Mouse (Mus musculus) kidney, embryonic 16.5 days (tissue): ENCODE data around the gene Rbms2. TPM values are rescaled to one million over a fixed set of nuclear protein-coding genes. Genes with fewer than 3 reads are reported as not detected.

Experiments
- ATAC-seq: fragments of 200-750 bp; cut with Nextera tagmentation; 2 replicates; pipeline ENCODE4 v1.8.0; 2017; ENCODE audit warnings: moderate TSS enrichment; ENCODE audit not compliant: low FRiP score, low TSS enrichment
- H3K27ac ChIP-seq: fragments of 300-500 bp; sonication (generic); 2 replicates; pipeline ENCODE4 v1.5.1; 2014; ENCODE audit warnings: low read length
- H3K27me3 ChIP-seq: fragments of 300-500 bp; sonication (generic); 2 replicates; pipeline ENCODE4 v1.6.1; 2014; ENCODE audit warnings: low read length, control low read depth, mixed read lengths; ENCODE audit not compliant: insufficient read depth
- H3K36me3 ChIP-seq: fragments of 300-500 bp; sonication (generic); 2 replicates; pipeline ENCODE4 v1.6.1; 2014; ENCODE audit warnings: low read length, control low read depth, mixed read lengths; ENCODE audit not compliant: insufficient read depth
- H3K4me1 ChIP-seq: fragments of 300-500 bp; sonication (generic); 2 replicates; pipeline ENCODE4 v1.6.1; 2014; ENCODE audit warnings: low read length, control low read depth, mixed read lengths; ENCODE audit not compliant: insufficient read depth
- H3K4me2 ChIP-seq: fragments of 300-500 bp; sonication (generic); replicated peaks from 2 replicates; pipeline ENCODE4 v1.6.1; 2014; ENCODE audit warnings: low read depth, low read length
- H3K4me3 ChIP-seq: fragments of 300-500 bp; sonication (generic); 2 replicates; pipeline ENCODE4 v1.5.1; 2014; ENCODE audit warnings: mild to moderate bottlenecking, low read length
- H3K9ac ChIP-seq: fragments of 300-500 bp; sonication (generic); replicated peaks from 2 replicates; pipeline ENCODE4 v1.6.1; 2014; ENCODE audit warnings: low read length
- H3K9me3 ChIP-seq: fragments of 300-500 bp; sonication (generic); 2 replicates; pipeline ENCODE4 v1.6.1; 2016; ENCODE audit warnings: low read length, control low read depth
- WGBS: fragments of 180-500 bp; shearing (Covaris S2); extraction: QIAGEN DNeasy Blood & Tissue Kit; methylation state at CpG from one replicate; pipeline ENCODE4 v1.1.7; 2014; 5-methylcytosine and 5-hydroxymethylcytosine counted together
- polyA plus RNA-seq: library from polyadenylated mRNA; unstranded; fragments of >200 nt; fragmentation: Nextera tagmentation; extraction: Ambion mirVana; gene quantifications from 2 replicates; pipeline ENCODE4 v1.2.1, GENCODE M21; 2015

The Rbms2 gene
- polyA plus RNA-seq, 1 experiment from 2014 or later, result 39.8 TPM

GRCm38 (mm10) chr10:128148789-128149365 lies 31.2 kb downstream of the Rbms2 start:
- H3K27ac ChIP-seq, result peak overlapping the region; percentile 87
- H3K9me3 ChIP-seq, result no peaks in the 10 kb centered on the region
- peaks cover 11% of the 10 kb centered on the region for H3K4me1 ChIP-seq
- peak overlapping the region; percentile 48 for H3K9ac ChIP-seq
- peaks cover 13% of the 10 kb centered on the region for H3K36me3 ChIP-seq
- no peaks in the 10 kb centered on the region for H3K27me3 ChIP-seq
- no peak for ATAC-seq
- peak overlapping the region; percentile 25 for H3K4me2 ChIP-seq
- WGBS, result 77% methylated on average over 5 of the region's 5 CpGs
- H3K4me3 ChIP-seq, result no peak overlapping the region

DNA sequence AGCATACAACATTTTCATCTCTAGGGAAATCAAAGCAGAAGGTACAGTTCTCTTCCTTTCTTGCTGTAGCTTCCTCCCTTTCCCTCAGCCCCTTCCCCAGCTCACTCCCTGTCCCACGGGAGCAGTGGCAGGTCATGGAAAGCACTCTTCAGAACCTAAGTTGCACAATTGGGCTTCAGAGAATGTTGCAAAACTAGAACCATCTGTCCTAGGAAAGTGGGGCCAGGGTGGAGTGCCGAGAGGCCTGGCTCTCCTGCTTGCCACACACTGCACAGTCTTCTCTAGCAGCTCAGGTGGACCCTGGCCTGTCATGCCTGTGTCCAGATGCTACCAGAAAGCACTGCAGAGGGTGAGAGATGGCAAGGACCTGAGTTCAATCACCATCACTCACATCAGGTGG lies 35.1 kb downstream of the Rbms2 start:
- WGBS, result 81% methylated on average over 2 of the region's 2 CpGs
- no peaks in the 10 kb centered on the region for H3K27me3 ChIP-seq
- H3K4me3 ChIP-seq, result no peak overlapping the region
- H3K9ac ChIP-seq, result no peak overlapping the region
- no peak overlapping the region for H3K27ac ChIP-seq
- peaks cover 11% of the 10 kb centered on the region for H3K4me1 ChIP-seq
- no peaks in the 10 kb centered on the region for H3K9me3 ChIP-seq
- H3K4me2 ChIP-seq, result no peak overlapping the region
- H3K36me3 ChIP-seq, result peaks cover 31% of the 10 kb centered on the region
- no peak for ATAC-seq

- ATAC-seq, result no peak
- Histone ChIP-seq H3K9me3 (no peaks in the 10 kb centered on the region), H3K27ac (no peak overlapping the region), H3K4me2 (no peak overlapping the region), H3K4me3 (no peak overlapping the region), H3K4me1 (peaks cover under 1% of the 10 kb centered on the region; the same call in 1 of the 2 replicates), H3K36me3 (peaks cover 37% of the 10 kb centered on the region), H3K9ac (no peak overlapping the region), H3K27me3 (no peaks in the 10 kb centered on the region)
- 50% methylated on average over 4 of the region's 4 CpGs for WGBS
These were observed 36.4 kb downstream of the Rbms2 start for GRCm38 (mm10) chr10:128143659-128144058.

DNA sequence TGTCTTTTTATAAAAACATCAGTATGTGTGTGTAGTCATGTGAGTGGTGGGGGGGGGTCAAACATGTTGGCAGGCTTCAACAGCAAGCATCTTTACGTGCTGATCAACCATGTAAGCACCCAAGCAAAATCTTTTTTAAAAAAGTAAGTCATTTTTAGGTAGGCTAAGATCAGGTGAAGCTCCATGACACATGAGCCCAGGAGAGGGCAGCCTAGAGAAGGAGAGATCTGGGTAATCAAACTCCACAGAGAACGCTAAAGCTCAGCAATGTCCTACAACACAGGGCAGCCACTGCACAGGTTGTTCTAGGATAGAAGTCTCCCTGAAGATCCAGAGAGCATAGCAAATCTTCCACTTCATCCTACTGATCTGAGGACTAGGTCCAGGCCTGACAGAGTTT lies 37.9 kb downstream of the Rbms2 start:
- Histone ChIP-seq H3K36me3 (peaks cover 43% of the 10 kb centered on the region), H3K4me1 (no peaks in the 10 kb centered on the region), H3K4me3 (no peak overlapping the region), H3K9me3 (no peaks in the 10 kb centered on the region), H3K4me2 (no peak overlapping the region), H3K27me3 (no peaks in the 10 kb centered on the region), H3K27ac (no peak overlapping the region), H3K9ac (no peak overlapping the region)
- WGBS, result 56% methylated on average over 2 of the region's 2 CpGs
- no peak for ATAC-seq

DNA sequence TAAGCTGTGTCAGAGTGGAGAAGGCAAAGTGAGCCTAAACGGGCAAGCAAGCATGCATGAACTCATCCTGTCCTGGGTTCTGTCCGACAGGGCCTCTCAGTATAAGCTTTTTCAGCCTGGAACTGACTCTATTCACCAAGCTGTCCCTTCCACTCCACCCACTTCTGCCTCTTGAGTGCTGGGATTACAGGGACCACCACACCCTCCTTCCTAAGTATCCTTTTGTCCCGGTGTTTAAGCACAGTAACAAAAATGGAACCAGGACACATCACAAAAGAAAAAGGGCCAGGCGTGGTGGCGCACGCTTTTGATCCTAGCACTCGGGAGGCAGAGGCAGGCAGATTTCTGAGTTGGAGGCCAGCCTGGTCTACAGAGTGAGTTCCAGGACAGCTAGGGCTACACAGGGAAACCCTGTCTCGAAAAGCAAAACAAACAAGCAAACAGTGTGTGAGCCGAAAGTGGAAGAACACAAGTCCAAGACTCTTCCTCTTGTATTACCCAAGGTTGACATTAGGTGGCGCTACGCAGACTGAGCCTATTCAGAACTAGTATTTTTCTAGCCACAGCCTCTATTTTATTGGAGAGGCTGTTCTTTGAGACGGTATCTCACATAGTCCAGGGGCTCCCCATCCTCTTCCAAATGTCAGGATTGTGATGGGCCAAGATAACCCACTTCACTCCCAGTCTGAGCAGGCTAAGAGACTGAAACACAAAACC lies 39.7 kb downstream of the Rbms2 start:
- Histone ChIP-seq H3K4me2 (no peak overlapping the region), H3K27ac (no peak overlapping the region), H3K4me1 (no peaks in the 10 kb centered on the region), H3K36me3 (peaks cover 48% of the 10 kb centered on the region), H3K27me3 (no peaks in the 10 kb centered on the region), H3K9me3 (no peaks in the 10 kb centered on the region), H3K4me3 (no peak overlapping the region), H3K9ac (no peak overlapping the region)
- 66% methylated on average over 12 of the region's 12 CpGs for WGBS
- ATAC-seq, result 0 out of 2 replicates have a peak, but pooled peaks have one; percentile 12

DNA sequence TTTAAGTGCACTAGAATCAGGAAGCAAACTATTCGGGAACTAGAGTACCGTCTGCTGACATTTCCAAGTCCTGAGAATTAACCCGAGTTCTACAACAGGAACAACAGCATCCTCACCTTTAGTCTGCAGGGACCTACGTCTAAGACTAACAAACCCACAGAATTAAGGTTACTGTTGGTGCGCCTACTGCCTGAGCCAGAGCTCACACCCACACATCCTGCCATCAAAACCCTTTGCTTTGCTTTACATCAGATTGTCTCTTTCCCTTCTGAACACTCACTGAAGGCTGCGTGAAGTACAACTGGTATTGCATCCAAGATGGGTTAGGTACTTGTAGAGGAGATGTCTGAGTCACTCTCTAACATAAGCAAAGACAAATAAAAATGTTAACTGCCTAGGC lies 44.7 kb downstream of the Rbms2 start:
- no peaks in the 10 kb centered on the region for H3K9me3 ChIP-seq
- H3K4me2 ChIP-seq, result no peak overlapping the region
- no peak overlapping the region for H3K27ac ChIP-seq
- H3K27me3 ChIP-seq, result no peaks in the 10 kb centered on the region
- no peak overlapping the region for H3K9ac ChIP-seq
- 90% methylated on average over 6 of the region's 6 CpGs for WGBS
- no peaks in the 10 kb centered on the region for H3K4me1 ChIP-seq
- peaks cover 35% of the 10 kb centered on the region for H3K36me3 ChIP-seq
- no peak overlapping the region for H3K4me3 ChIP-seq
- no peak for ATAC-seq

GRCm38 (mm10) chr10:128133650-128134332 lies 46.3 kb downstream of the Rbms2 start:
- H3K27ac ChIP-seq, result peak overlapping the region; percentile 22; the same call in 1 of the 2 replicates
- no peak overlapping the region for H3K4me3 ChIP-seq
- H3K9me3 ChIP-seq, result no peaks in the 10 kb centered on the region
- ATAC-seq, result peak; percentile 53
- H3K9ac ChIP-seq, result no peak overlapping the region
- no peak overlapping the region for H3K4me2 ChIP-seq
- peaks cover 35% of the 10 kb centered on the region for H3K36me3 ChIP-seq
- no peaks in the 10 kb centered on the region for H3K27me3 ChIP-seq
- WGBS, result 40% methylated on average over 13 of the region's 13 CpGs
- no peaks in the 10 kb centered on the region for H3K4me1 ChIP-seq

DNA sequence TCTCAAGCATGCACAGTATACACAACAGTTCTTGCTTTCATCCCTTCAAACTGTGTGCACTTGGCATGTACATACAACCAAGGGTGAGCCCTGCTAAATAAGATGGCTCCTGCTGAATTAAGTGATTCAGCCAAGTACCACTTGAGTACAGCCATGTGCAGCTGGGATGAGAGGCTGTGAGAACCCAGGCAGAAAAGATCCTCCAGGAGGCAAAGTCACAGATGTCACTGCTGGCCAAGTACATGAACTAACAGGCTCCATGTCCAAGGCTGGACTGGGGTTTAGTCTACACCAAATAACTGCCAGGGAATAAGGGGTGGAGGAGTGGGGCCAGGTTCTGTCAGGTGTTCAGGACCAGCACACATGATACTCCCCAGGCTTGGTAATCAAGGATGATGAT lies 48.3 kb downstream of the Rbms2 start:
- ATAC-seq, result no peak
- Histone ChIP-seq H3K27me3 (no peaks in the 10 kb centered on the region), H3K9me3 (no peaks in the 10 kb centered on the region), H3K27ac (no peak overlapping the region), H3K4me2 (no peak overlapping the region), H3K9ac (no peak overlapping the region), H3K4me1 (no peaks in the 10 kb centered on the region), H3K4me3 (no peak overlapping the region), H3K36me3 (peaks cover 39% of the 10 kb centered on the region)

GRCm38 (mm10) chr10:128131297-128131696 lies 48.8 kb downstream of the Rbms2 start:
- no peaks in the 10 kb centered on the region for H3K4me1 ChIP-seq
- no peak overlapping the region for H3K4me2 ChIP-seq
- ATAC-seq, result no peak
- H3K27ac ChIP-seq, result no peak overlapping the region
- no peaks in the 10 kb centered on the region for H3K27me3 ChIP-seq
- 68% methylated on average over 3 of the region's 3 CpGs for WGBS
- H3K9ac ChIP-seq, result no peak overlapping the region
- H3K36me3 ChIP-seq, result peaks cover 44% of the 10 kb centered on the region
- H3K9me3 ChIP-seq, result no peaks in the 10 kb centered on the region
- H3K4me3 ChIP-seq, result no peak overlapping the region

DNA sequence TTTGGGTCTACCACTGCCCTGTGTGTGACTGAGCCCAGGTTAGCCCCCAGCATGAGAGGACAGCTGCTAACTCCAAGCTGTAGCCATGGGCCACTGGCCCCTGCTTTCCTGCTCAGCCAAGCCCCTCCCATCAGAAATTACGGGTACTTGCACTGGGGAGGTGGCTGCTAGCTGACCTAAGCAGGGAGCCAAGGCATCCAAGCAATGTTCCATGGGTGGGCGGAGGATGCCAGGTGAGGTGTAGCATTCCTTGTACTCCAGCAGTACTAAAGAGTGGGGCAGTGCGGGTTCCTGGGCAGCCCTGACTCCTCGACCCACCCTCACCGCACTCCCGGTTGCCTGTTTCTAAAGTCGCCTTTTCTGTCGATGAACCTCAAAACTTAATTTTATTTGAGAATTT lies 52.0 kb downstream of the Rbms2 start:
- Histone ChIP-seq H3K27ac (no peak overlapping the region), H3K4me1 (no peaks in the 10 kb centered on the region), H3K9ac (no peak overlapping the region), H3K4me3 (no peak overlapping the region), H3K36me3 (peaks cover 62% of the 10 kb centered on the region), H3K9me3 (no peaks in the 10 kb centered on the region), H3K27me3 (no peaks in the 10 kb centered on the region), H3K4me2 (no peak overlapping the region)
- 0 out of 2 replicates have a peak, but pooled peaks have one; percentile 24 for ATAC-seq
- WGBS, result 82% methylated on average over 8 of the region's 8 CpGs
